ENCODE assay signal across 8 mouse cellular contexts in genomic region chr17:33032376-33032775, GRCm38 (mm10). TPM values are rescaled to one million over a fixed set of nuclear protein-coding genes. Genes with fewer than 3 reads are reported as not detected.
DNase-seq lines count a peak whose midpoint lies in the region; ATAC-seq and TF ChIP-seq lines count a peak whose summit lies in the region.

No protein-coding gene starts in this region.

- H3K9me3 ChIP-seq in liver, embryonic 11.5 days (ENCODE audit: control insufficient read depth, low read length), result no peaks in the 10 kb centered on the region
- H3K9me3 ChIP-seq in stomach, embryonic 15.5 days, result no peaks in the 10 kb centered on the region

- 4% methylated on average over 10 of the region's 10 CpGs for WGBS in cerebellum, adult 2 months
- WGBS in liver, embryonic 11.5 days, result 11% methylated on average over 10 of the region's 10 CpGs
- 7% methylated on average over 10 of the region's 10 CpGs for WGBS in stomach, embryonic 15.5 days

- 0 out of 2 replicates have a peak, but pooled peaks cover 3% of the 10 kb centered on the region for H3K36me3 ChIP-seq in liver, embryonic 11.5 days (ENCODE audit: control insufficient read depth, insufficient read depth, low read length)
- peaks cover 3% of the 10 kb centered on the region; the same call in 1 of the 2 replicates for H3K36me3 ChIP-seq in stomach, embryonic 15.5 days

- TF ChIP-seq POLR2A in cerebellum, adult 2 months (IDR thresholded peaks at IDR 0.05; ENCODE audit: borderline replicate concordance, insufficient read depth, low read length), result no peak

- H3K4me2 ChIP-seq in liver, embryonic 11.5 days, result peak overlapping the region; percentile 70
- peak overlapping the region; percentile 61 for H3K4me2 ChIP-seq in stomach, embryonic 15.5 days

- ATAC-seq in liver, embryonic 11.5 days (replicated peaks; ENCODE audit: low FRiP score), result no peak
- ATAC-seq in stomach, embryonic 15.5 days (ENCODE audit: insufficient read depth, low FRiP score, low read depth), result no peak

- H3K4me3 ChIP-seq in cerebellum, adult 2 months (replicated peaks; ENCODE audit: insufficient read depth, low read depth, low read length), result peak overlapping the region; percentile 91
- peak overlapping the region; percentile 91 for H3K4me3 ChIP-seq in liver, embryonic 11.5 days (ENCODE audit: low read depth, low read length)
- H3K4me3 ChIP-seq in stomach, embryonic 15.5 days (replicated peaks), result peak overlapping the region; percentile 89

- DNase-seq in cerebellum, adult 2 months, result no peak
- DNase-seq in cerebellum, adult 18-20 months, result no peak
- DNase-seq in thymus, postnatal 25 days, result peak; percentile 8
- no peak for DNase-seq in thymus, adult 18-20 months
- DNase-seq in liver, embryonic 11.5 days (ENCODE audit: low spot score), result no peak
- DNase-seq in cerebellum, adult 9-11 months, result no peak
- DNase-seq in adrenal gland, postnatal 10 days, result no peak

- peak overlapping the region; percentile 90 for H3K9ac ChIP-seq in liver, embryonic 11.5 days (ENCODE audit: low read depth, low read length)
- no peak overlapping the region for H3K9ac ChIP-seq in stomach, embryonic 15.5 days

- no peaks in the 10 kb centered on the region for H3K27me3 ChIP-seq in cerebellum, adult 2 months (ENCODE audit: control insufficient read depth, insufficient read depth, low read length)
- no peaks in the 10 kb centered on the region for H3K27me3 ChIP-seq in liver, embryonic 11.5 days (replicated peaks; ENCODE audit: control insufficient read depth, insufficient read depth, low read length)
- no peaks in the 10 kb centered on the region for H3K27me3 ChIP-seq in stomach, embryonic 15.5 days (replicated peaks)

- H3K27ac ChIP-seq in cerebellum, adult 2 months (ENCODE audit: insufficient read depth, low read length), result no peak overlapping the region
- H3K27ac ChIP-seq in liver, embryonic 11.5 days (ENCODE audit: low read depth, low read length), result no peak overlapping the region
- no peak overlapping the region for H3K27ac ChIP-seq in stomach, embryonic 15.5 days

- H3K4me1 ChIP-seq in cerebellum, adult 2 months (ENCODE audit: control insufficient read depth, insufficient read depth, low read length), result peaks cover 3% of the 10 kb centered on the region
- peaks cover 3% of the 10 kb centered on the region; the same call in 1 of the 2 replicates for H3K4me1 ChIP-seq in liver, embryonic 11.5 days (replicated peaks; ENCODE audit: control insufficient read depth, insufficient read depth, low read length)
- no peaks in the 10 kb centered on the region for H3K4me1 ChIP-seq in stomach, embryonic 15.5 days

- TF ChIP-seq CTCF in cerebellum, adult 2 months (IDR thresholded peaks at IDR 0.05; ENCODE audit: borderline replicate concordance, insufficient read depth, low read depth, low read length), result no peak

RNA-seq across cellular contexts. Expression of gene Zfp763, which starts 0.8 kb away (rescaled TPM):
- polyA plus RNA-seq in cerebellum, adult 2 months (2012; rRNA removed), result 10.7 and 12.2 TPM in 2 replicates
- polyA plus RNA-seq in liver, embryonic 11.5 days (2014; fragmentation: Nextera tagmentation; extraction: Ambion mirVana), result 8.1 and 8.7 TPM in 2 replicates
- polyA plus RNA-seq in stomach, embryonic 15.5 days (2015; fragmentation: Nextera tagmentation; extraction: Ambion mirVana), result 10.3 and 10.8 TPM in 2 replicates
- 1 to 10 TPM; 5.9 to 8.7 TPM for total RNA-seq in adrenal gland, postnatal 10 days (2021)

RNA-seq across cellular contexts. Expression of gene 4921501E09Rik, which starts 35.5 kb away (rescaled TPM):
- polyA plus RNA-seq in cerebellum, adult 2 months (2012; rRNA removed), result not detected in 2 replicates
- polyA plus RNA-seq in liver, embryonic 11.5 days (2014; fragmentation: Nextera tagmentation; extraction: Ambion mirVana), result not detected in 2 replicates
- polyA plus RNA-seq in stomach, embryonic 15.5 days (2015; fragmentation: Nextera tagmentation; extraction: Ambion mirVana), result not detected in 2 replicates
- not detected for total RNA-seq in adrenal gland, postnatal 10 days (2021)

RNA-seq across cellular contexts. Expression of gene Zfp952, which starts 39.4 kb away (rescaled TPM):
- 12.3 and 13.3 TPM in 2 replicates for polyA plus RNA-seq in cerebellum, adult 2 months (2012; rRNA removed)
- 7.1 and 7.7 TPM in 2 replicates for polyA plus RNA-seq in liver, embryonic 11.5 days (2014; fragmentation: Nextera tagmentation; extraction: Ambion mirVana)
- polyA plus RNA-seq in stomach, embryonic 15.5 days (2015; fragmentation: Nextera tagmentation; extraction: Ambion mirVana), result 10.9 and 11.3 TPM in 2 replicates
- 1 to 10 TPM; 7.6 to 9.9 TPM for total RNA-seq in adrenal gland, postnatal 10 days (2021)

RNA-seq across cellular contexts. Expression of gene Zfp563, which starts 56.7 kb away (rescaled TPM):
- 10.2 and 11.6 TPM in 2 replicates for polyA plus RNA-seq in cerebellum, adult 2 months (2012; rRNA removed)
- 2.8 and 3.1 TPM in 2 replicates for polyA plus RNA-seq in liver, embryonic 11.5 days (2014; fragmentation: Nextera tagmentation; extraction: Ambion mirVana)
- polyA plus RNA-seq in stomach, embryonic 15.5 days (2015; fragmentation: Nextera tagmentation; extraction: Ambion mirVana), result 7.8 and 9.1 TPM in 2 replicates
- 10 to 100 TPM in 1 of 2 experiments, 1 to 10 TPM in 1; 6.3 to 11.1 TPM for total RNA-seq in adrenal gland, postnatal 10 days (2021)
